Mouse (Mus musculus): ENCODE data around the gene Zfp141. TPM values are rescaled to one million over a fixed set of nuclear protein-coding genes. Genes with fewer than 3 reads are reported as not detected.

Zfp141 gene
- polyA plus RNA-seq, 1 experiment from 2014 or later = 14.0 TPM

Other genes starting within 250 kb of the Zfp141 start
- gene Vmn2r61, start 245.7 kb downstream of the Zfp141 start, polyA plus RNA-seq (2015; fragmentation: Nextera tagmentation; extraction: Ambion mirVana) = not detected in 2 replicates
- gene 4933421I07Rik, start 57.6 kb downstream of the Zfp141 start, polyA plus RNA-seq (2015; fragmentation: Nextera tagmentation; extraction: Ambion mirVana) = not detected in 2 replicates
- not detected in 2 replicates for gene Gm21028, start 72.8 kb upstream of the Zfp141 start, polyA plus RNA-seq (2015; fragmentation: Nextera tagmentation; extraction: Ambion mirVana)
- 1.7 and 1.8 TPM in 2 replicates for gene Zfp977, start 86.8 kb upstream of the Zfp141 start, polyA plus RNA-seq (2015; fragmentation: Nextera tagmentation; extraction: Ambion mirVana)
- gene Zfp976, start 136.8 kb upstream of the Zfp141 start, polyA plus RNA-seq (2015; fragmentation: Nextera tagmentation; extraction: Ambion mirVana) = 2.4 and 2.5 TPM in 2 replicates
- gene Zfp975, start 187.0 kb upstream of the Zfp141 start, polyA plus RNA-seq (2015; fragmentation: Nextera tagmentation; extraction: Ambion mirVana) = 6.2 and 6.4 TPM in 2 replicates
- not detected in 2 replicates for gene Gm17067, start 221.3 kb upstream of the Zfp141 start, polyA plus RNA-seq (2015; fragmentation: Nextera tagmentation; extraction: Ambion mirVana)